Mouse (Mus musculus): ENCODE measurements at regions not wholly inside any gene's neighbourhood (a gene's known extent, or its start where the extent isn't known, plus 50 kb on each side); places are given as distances from the start of the nearest gene placed in this dataset.
A peak's percentile ranks its signal among the peaks of the same experiment; 100 is the strongest.

GRCm38 (mm10) chr9:27242325-27242724 lies 56.7 kb upstream of the Igsf9b start:
- no peak for DNase-seq

- DNase-seq, result peak; percentile 49
Measured at GRCm38 (mm10) chr9:27240926-27241325, 58.1 kb upstream of the Igsf9b start.

GRCm38 (mm10) chr9:27240491-27240890 lies 58.5 kb upstream of the Igsf9b start:
- peak; percentile 54 for DNase-seq

GRCm38 (mm10) chr9:27232692-27233091 lies 66.3 kb upstream of the Igsf9b start:
- DNase-seq, result no peak

- DNase-seq, result no peak
Measured at GRCm38 (mm10) chr9:27227458-27227857, 71.5 kb upstream of the Igsf9b start.

GRCm38 (mm10) chr9:27221183-27221582 lies 66.0 kb upstream of the Jam3 start:
- no peak for DNase-seq

GRCm38 (mm10) chr9:27216024-27216423 lies 60.8 kb upstream of the Jam3 start:
- no peak for DNase-seq

- DNase-seq, result no peak
Measured at GRCm38 (mm10) chr9:27214023-27214422, 58.8 kb upstream of the Jam3 start.

- DNase-seq, result no peak
Measured at GRCm38 (mm10) chr9:27208840-27209239, 53.6 kb upstream of the Jam3 start.

Measured in cerebellum, adult 9-10 months (tissue).